Mouse (Mus musculus) myocyte (in vitro differentiated cells): ENCODE data around the gene Vpreb3.

ENCODE experiments used
- E2F4 ChIP-seq: IDR thresholded peaks from one replicate; pipeline ENCODE4 v1.6.1; 2011; ENCODE audit warnings: mild to moderate bottlenecking, control low read depth, moderate library complexity; ENCODE audit not compliant: insufficient read depth
- POLR2AphosphoS2 ChIP-seq: IDR thresholded peaks from one replicate; pipeline ENCODE4 v1.6.1; 2011; ENCODE audit warnings: low read depth, control low read depth; ENCODE audit not compliant: insufficient read length
- USF1 ChIP-seq: IDR thresholded peaks from one replicate; pipeline ENCODE4 v1.6.1; 2011; ENCODE audit warnings: low read depth, mild to moderate bottlenecking, control low read depth, moderate library complexity

DNA sequence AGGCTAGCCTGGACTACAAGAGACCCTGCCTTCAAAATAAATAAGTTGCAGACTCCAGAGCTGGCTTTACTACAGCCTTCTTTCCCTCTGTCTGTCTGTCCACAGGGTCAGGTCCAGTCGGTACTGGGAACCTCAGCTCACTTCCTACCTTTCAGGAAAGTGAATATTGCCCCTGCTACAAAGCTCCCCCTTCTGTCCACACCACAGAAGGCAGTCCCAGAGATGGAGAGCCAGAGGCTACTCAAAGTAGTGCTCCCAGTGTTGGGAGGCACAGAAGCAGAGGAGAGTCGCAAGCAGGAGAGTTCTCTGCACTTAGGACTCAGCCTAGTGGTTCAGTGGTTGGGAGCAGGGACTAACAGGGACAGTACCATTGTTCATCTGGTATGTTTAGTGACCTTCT is 18.5 kb upstream of the Vpreb3 start:
- no peak for TF ChIP-seq USF1
- no peak for TF ChIP-seq POLR2AphosphoS2
- TF ChIP-seq E2F4 = no peak
